Mouse (Mus musculus): ENCODE measurements around the gene Adamts5.
A peak's percentile ranks its signal among the peaks of the same experiment; 100 is the strongest.

Adamts5 gene

DNA sequence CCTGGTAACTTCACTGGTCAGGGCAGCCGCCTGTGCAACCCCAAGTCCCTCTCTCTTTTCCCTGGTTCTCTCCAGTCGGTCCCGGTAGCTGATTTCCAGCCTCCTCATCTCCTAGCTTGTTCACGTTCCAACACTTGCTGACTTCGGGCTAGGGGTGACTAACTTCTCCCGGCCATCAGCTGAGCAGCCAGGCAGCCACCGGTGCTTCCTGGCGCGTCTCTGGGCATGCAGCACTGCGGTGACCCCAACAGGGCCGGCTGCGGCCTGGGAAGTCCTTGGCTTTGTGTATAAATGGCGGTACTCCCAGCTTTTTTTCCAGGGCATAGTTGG lies at the start of gene Adamts5:
Adamts5 (minus strand) TSS at position 248 of the 330 bp plus-strand sequence.
- DNase-seq: no peak

DNA sequence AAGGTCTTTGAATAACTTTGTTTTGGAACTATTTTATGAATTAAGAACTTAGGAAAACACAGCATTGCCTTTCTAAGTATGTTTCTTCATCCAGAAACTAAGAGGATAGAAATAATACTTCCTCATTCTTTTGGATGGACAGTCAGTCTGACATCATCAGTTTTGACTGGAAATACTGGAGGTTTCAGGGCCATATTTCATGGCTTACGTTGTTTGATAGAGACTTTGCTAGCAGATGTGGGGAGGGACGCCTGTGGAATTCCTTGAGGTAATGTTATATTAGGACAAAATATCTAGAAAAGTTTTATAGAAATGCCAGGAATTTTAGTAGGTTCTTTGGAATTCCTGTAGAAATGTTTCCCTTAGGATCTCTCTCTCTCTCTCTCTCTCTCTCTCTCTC lies 48.7 kb upstream of the Adamts5 start:
- DNase-seq: no peak

DNA sequence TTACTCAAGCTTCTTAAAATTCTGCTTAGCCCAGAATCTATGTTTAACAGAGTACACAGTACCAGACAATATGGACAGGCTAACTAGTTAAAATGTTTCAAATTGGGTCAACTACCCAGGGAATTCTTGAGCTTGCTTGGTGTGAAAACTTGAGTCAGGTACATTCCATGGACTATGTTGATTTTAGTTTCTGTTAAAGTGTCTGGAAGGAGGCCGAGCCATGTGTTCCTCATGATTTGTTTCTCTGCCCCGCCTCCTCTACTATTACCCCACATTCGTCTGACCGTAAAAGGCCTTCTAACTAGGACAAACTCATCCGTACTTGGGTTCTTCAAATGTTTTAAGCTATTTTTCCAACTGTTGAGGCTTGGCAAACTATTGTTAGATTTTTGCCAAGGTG lies 24.4 kb upstream of the Adamts5 start:
- no peak for DNase-seq

DNA sequence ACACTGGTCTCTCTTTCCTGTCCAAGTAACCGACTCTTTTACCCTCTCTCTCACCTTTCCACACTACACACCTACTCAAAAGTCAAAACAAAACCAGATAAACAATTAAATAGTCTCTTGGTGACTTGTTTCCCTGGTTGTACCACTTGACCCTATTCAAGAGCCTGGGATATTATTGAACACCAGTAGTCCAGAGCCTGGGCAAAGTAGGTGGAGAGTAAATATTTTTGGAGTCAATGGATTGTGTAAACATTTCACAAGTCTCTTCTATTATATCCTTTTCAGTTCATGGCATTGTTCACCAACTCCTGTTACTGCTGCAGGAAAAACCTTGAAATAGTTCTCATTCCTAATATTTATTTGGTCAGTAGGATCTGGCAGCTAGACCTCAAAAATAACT lies 20.8 kb upstream of the Adamts5 start:
- DNase-seq: no peak

DNA sequence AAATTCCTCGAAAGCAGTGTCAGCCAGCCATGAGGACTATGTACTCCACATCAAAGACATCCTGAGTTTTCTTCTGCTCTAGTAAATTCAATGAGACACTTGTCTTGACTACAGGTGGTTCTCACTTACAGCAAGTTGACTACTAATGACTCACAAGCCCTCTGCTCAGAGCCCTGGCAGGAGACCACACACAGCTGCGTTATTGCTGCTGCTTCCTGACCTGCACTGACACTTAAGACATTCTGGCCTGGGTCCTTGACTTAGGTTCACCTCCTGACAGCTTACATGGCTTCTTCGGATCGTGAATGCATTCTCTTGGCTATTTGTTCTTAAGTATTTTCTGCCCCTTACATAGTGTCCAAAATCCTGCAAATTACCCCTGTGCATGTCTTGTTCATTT lies 18.5 kb upstream of the Adamts5 start:
- no peak for DNase-seq

DNA sequence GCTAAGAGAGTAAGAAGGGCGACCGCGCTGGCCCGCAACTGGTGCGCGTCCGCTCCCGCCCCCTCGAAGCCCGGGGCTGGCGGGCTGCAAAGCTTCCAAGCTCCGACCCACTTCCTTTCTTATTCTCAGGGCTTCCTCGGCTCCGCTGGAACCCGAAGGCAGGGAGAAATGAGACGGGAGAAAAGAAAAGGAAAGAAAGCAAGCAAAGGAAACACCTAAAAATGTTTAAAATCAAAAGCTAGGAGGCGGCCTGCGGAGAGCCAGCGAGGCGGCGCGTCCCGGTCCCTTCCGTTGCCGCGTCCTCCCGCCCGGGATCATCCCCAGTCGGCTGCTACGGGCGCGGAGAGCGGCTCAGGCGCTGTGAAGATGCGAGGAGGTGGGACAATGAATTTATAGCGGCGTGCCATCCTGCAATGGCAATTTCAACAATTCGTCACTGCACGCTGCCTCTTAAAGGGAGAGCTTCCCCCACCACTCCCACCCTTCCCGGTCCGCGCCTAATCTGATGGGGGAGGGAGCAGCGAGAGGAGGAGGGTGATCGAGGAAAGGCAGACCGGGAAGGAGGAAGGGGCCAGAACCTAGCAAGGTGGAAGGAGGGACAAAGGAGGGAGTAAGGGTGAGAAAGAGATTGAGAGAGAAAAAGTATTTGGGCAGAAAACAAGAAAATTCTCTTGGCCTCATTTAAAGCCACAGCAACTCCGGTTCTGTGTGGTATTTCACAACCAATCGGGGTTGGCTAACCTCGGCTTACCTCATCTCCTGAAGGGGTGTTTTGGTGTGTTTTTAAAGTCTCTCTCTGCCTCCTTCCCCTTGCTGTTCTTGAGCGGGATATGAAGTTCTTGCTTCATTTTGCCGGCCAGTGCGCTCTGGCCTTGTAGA lies 687 bp downstream of the Adamts5 start:
- peak; percentile 48 for DNase-seq

DNA sequence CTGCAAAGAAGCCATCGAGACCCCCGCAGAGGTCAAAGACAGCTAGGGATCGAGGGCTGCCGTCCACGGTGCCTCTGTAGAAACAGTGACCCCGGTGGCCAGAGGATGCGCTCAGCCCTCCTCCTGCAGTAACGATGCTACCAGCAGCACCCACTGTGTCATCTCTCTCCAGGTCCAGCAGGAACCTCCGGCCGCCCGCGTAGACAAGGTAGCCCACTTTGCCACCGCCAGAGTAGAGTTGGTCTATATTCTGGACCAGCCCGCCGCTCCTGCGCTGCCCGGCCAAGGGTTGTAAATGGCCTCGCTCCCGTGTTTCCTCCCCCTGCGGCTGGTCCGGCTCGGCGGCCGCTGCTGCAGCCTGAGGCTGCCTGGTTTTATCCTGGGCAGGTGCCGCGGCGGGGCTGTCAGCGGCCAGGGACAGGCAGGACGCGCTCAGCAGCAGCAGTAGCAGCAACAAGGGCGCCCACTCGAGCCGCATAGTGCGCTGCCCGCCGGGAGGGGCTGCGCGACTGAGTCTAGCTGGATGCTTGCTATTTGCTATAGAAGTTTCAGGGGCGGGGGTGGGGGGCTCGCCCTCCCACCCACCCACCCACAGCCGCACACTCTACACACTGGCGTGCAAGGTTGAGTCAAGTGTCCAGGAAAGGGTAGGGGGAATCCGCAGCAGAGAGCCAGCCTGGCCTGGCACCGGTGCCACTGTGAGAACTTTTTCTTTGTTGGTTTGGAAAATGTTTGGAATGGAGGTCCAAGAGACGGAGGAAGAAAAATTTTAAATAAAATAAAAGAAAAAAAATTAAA lies 1.6 kb downstream of the Adamts5 start:
- DNase-seq: peak; percentile 23

DNA sequence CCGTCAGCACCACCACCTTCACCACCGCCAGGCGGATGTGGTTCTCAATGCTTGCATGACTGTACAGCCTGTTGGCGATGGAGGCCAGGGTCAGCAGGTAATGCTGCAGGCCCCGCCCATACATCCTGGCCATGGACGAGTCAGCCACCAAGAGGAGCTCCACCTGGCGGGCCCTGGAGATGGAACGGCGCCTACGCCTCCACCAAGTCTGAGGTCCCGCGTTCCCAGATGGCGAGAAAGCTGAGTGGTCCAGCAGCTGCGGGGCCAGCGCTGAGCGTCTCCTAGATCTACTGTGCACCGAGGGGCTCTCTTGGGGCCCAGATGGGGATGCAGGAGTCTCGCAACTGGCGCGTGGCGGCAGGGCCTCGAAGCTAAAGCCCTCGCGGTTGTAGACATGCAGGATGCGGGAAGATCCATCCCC lies 2.3 kb downstream of the Adamts5 start:
- DNase-seq: peak; percentile 19

DNA sequence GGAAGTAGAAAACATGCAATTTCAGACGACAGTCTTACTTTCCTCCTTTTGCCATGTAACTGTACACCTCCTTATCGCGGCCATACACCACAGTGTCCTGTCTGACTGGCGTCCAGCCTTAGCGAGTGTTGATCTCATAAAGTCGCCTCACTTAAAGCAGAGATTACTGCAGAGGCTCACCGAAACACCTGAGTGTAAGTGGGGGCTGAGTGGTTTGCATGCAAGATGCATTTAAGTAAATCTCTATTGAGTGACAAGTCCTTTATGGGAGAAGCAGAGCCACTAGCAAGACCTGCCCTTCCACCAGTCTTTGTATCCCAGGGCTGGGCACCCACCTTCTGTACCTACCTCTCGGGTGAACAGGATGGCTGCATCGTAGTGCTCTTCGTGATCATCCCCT lies 2.8 kb downstream of the Adamts5 start:
- no peak for DNase-seq

DNA sequence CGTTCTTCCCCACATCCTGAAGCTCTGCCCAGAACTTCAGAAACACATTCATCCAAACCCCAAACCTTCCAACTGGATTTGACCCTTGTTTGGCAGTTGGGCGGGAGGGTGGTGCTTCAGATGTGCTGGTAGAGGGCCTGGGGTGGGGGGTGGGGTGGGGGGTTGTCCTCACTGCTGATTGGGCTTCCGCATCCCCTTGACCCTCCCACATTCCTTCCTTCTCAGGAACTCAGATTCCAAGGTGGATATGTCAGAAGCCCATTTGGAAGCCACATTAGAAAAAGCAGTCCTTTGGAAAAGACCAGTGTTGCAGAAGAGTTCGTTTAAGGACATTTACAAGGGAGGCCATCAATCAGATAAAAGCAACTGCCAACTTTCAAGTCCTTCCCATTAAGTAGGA lies 3.2 kb downstream of the Adamts5 start:
- DNase-seq: no peak

DNA sequence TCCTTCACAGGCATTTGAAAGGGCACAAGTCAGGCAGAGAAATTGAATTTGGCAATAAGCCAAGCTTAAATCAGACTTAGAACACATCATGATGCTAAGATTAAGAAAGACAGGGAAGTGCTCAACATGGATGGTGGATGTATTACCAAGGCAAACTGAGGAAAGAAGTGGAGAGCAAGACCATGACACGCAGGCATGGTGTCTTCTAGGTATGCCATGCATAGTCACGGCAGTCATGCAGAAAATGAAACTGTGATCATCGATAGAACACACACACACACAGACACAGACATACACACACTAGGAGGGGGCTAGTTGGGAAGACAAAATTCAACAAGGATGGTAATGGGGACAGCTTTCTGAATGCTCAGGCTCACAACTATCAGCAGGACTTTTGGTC lies 3.8 kb downstream of the Adamts5 start:
- DNase-seq: no peak

DNA sequence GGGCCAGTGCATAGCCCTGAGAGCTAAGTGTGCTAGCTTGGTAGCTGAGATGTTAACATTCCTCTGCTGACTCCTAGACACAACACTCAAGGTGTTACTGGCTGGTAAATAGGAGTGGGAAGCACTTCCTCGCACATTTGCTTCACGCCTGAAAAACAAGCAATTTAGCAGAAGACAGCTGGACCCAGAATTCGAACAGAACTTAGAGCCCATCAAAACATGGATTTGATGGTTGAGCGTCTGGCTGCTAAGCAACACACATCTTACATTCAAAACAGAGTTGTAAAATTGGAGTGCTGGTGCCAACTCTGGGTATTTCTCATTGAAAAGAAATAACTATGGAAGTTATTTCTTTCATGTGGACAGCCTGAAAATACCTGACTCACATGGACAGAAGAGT lies 5.7 kb downstream of the Adamts5 start:
- peak; percentile 7 for DNase-seq

DNA sequence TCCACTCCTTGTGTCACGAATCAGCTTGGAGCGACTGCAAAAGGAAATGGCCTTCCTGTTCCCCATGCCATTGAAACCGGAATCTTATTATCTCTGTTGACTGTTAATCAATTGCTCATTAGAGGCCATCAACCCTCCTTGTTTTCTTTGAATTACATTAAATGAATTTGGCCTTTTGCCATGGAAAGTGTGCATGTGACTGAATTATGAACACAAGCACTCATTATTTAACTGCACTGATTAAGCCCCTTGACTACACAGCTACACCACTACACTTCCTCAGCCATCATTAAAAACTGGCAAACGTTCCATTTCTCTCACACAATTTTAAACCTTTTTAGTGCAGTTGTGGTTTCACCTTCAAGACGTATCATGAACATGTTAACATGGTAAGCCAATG lies 11.8 kb downstream of the Adamts5 start:
- no peak for DNase-seq

DNA sequence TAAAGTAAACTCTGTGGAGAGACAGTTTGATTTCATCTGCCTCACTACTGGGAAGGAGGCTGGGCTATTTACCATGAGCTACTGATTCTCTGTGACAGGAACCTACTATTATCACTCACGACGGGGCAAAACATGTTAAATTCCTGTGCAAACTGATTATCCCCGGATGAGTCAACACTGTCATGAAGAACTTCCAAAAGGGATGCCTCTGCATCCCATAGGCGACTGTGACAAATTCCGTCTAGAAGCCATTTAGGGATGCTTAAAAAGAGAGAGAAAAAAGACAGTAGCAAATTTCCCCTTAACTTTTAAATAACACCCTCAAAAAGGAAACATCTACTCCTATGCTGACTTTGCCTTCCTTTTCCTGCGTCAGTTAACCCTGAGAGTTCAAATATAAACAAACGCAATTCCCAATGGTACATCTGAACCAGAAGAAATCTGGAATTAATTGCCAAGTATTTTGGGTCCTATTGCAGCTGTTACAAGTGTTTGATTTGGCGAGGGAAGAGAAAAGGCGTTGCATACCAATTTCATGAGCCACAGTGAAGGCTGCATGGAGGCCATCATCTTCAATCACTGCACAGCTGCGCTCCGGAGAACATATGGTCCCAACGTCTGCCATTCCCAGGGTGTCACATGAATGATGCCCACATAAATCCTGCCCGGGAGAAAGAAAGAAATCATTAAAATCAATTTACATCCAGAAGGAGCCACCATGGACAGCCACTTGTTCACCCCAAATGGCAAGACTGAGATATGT lies 14.2 kb downstream of the Adamts5 start:
- DNase-seq: peak; percentile 34

DNA sequence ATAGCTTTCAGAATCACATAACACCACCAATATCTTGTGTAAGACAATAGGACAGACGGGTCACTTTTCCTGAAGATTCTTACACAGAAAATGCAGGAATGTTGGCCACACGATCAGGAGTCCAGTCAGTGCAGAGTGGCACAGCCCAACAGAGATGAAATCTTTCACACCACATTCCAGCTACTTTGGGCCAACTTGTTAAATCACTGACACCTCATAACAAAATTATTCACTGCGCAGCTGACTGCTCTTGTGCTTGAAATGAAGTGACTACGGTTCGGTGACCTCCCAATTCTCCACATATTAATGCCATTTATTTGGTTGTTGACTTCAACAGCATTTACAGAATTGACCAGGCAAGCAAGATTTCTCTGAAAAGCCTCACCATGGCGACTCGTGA lies 22.6 kb downstream of the Adamts5 start:
- DNase-seq: no peak

DNA sequence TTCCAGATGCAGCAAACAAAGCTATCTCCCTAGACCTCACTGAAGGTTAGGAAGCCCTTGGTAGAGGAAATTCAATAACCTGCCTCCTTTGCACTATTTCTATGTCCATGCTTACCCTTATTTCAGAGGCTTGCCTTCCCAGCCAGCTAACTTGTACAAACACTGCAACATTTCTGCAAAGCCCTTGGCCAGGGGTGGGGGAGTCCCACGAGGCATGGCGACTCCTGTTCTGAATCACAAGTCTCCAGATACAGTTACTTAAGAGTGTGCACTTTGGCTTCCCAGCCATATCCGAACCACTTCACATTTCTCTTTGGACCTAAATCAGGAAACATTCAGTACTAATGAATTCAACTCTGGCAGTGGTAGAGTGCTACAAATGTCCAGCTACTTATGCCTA lies 27.5 kb downstream of the Adamts5 start:
- no peak for DNase-seq

DNA sequence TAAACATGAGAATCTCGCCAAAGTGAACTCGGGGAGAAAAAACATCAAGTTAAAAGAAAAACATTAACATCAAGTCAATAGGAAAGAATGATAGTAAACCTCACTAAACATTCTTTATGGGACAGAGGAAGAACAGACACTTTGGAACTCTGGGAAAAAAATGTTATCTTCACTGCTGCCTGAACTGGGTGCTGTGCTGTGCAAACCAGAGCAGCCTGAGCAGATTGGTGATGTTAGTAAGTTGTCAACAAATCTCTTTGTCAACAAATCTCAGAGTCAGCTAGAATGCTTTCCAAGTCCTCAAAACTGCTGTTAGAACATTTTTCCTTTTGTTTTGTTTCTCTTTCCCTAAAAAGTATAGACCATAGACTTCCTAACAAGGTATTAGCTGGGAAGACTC lies 29.7 kb downstream of the Adamts5 start:
- no peak for DNase-seq

DNA sequence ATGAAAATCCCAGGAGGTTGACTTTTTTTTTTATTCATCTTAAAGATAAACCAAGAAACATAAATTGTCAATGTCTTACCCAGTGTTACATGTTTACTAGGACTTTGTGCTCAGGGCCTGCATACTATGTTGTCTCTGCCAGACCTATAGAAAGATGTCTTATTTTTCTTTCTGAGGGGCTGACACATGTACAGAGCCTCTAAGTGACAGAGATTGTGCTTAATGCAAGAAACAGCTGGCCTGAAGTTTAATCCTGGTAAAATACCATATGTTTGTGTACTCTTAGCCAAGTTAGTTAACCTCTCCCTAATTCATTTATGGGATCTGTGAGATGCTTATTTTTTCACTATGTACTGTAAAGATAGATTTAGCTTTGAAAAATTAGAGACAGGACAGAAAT lies 30.4 kb downstream of the Adamts5 start:
- no peak for DNase-seq

DNA sequence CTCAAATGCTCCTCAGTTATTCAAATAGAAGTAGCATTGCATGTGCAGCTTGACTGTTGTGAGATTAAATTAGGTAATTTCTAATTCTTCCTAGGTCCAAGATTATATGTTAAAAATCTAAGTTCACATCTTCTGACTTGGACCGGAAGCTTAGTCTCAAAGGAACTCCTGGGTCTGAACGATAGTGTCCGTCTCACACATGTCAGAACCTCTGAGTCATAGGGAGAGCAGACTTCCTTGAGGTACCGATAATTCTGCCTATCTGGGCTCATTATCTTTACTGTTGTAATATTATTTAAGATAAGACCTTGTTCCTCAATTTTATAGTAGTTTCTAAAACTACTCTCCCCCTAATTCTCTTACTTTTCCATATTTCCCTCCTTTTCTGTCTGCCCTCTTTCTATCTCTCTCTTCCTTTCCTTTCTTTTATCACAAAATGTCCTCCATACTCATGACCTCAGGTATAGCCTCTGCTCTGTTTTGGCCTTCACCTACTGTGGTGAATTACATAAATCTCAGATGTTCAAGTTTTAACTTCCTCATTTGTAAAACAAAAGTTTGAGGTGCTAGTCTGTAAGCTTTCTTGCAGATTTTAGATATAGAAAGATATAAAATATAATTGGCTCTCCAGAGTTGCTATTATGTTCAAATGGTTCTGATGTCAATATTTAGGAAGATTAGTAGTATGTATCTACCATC lies 36.8 kb downstream of the Adamts5 start:
- no peak for DNase-seq

DNA sequence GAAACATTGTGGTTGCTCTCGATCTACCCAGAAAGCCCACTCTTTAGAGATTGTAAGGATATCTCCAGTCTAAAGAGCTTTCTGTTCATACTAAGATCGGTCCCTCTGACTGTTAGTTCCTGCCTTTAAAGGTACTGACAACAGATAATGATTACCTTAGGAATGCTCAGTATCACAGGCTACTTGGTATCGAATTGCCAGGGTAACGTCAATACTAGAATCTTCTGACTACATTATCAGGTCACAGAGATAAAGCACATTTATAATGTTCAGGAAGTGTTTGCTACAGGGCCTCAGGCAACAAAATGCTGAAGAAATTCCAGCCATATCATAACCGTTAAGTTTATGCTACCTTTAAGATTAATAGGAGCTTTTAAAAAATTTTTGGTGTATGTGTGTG lies 47.1 kb downstream of the Adamts5 start:
- no peak for DNase-seq

DNA sequence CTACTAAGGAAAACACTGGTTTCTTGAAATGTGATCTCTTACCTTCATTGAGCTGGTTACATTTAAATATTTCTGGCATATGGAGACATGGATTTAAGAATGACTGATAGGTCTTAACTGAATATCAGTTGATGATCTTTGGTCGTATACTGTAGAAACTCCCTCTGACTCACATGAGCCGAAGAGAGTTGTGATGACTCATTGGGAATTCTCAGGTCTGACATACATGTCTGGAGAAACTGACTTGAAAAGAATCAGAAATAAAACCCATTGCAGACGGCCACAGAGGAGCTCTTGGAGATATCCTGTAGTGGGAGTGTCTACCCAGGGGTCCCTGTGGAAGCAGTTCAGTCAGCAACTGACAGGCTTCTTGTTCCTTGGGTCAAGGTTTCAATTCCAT lies 74.6 kb downstream of the Adamts5 start:
- no peak for DNase-seq

DNA sequence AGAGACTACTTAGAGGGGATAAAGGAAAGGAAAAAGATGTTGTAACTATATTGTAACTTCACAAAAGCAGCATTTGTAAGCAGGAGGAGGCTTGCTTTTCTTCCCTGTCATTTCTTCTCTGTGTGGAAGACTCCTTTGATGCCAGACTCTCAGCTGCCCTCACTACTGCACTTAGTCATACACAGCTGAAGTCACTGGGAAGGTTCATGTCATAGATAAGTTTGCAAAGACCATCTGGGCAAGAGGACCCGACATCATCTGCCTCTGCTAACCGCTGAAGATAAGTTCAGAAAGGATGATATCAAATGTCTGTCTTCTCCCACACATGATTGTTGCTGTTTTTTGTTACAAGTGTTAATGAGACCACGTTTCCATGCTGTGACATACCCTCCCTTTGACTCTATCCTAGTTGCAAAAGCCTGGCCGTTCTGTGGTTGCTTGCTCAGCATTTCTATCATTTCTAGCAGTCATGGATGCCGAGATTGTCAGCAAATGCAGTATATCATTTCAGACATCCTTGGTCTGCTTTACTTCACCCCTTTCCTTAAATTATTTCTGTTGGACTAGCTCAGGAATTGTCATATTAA lies 79.2 kb downstream of the Adamts5 start:
- no peak for DNase-seq
